Mouse (Mus musculus) CH12.LX (cell line): ENCODE data around the gene Zfp747. TPM values are rescaled to one million over a fixed set of nuclear protein-coding genes. Genes with fewer than 3 reads are reported as not detected.

Experiments
- DNase-seq: peaks from one replicate; pipeline ENCODE4 v3.0.0-alpha.2; 2013; ENCODE audit errors: extremely low read depth
- H3K27ac ChIP-seq: 2 replicates; pipeline ENCODE4 v1.5.1; 2012; ENCODE audit warnings: low read depth, mild to moderate bottlenecking, control low read depth, moderate library complexity; ENCODE audit not compliant: insufficient read depth
- H3K27me3 ChIP-seq: replicated peaks from 2 replicates; pipeline ENCODE3; 2012; ENCODE audit warnings: inconsistent platforms
- H3K36me3 ChIP-seq, 2 experiments: replicated peaks in 1 of 2; 2 replicates each; pipeline versions ENCODE3 to v1.6.1; 2012; ENCODE audit warnings: inconsistent platforms in 1 of 2, low read length in 1 of 2, mild to moderate bottlenecking in 1 of 2, mixed read lengths in 1 of 2, moderate library complexity in 1 of 2; ENCODE audit not compliant: control insufficient read depth in 1 of 2, insufficient read depth in 1 of 2
- H3K4me1 ChIP-seq, 2 experiments: 2 replicates each; pipeline ENCODE4 v1.6.1; 2012; ENCODE audit warnings: inconsistent platforms in 1 of 2, moderate library complexity in 1 of 2; ENCODE audit not compliant: insufficient read depth in 2 of 2, control insufficient read depth in 1 of 2
- H3K4me2 ChIP-seq: 2 replicates; pipeline ENCODE4 v1.6.1; 2012; ENCODE audit warnings: low read depth, mild to moderate bottlenecking, control low read depth; ENCODE audit not compliant: poor library complexity, insufficient read depth, severe bottlenecking
- H3K4me3 ChIP-seq, 3 experiments: fragments of 150-350 bp in 1 of 3; sonication (generic) in 1 of 3; replicated peaks in 1 of 3; 2 replicates each; pipeline versions ENCODE3 to v1.5.1; 2011 to 2012; ENCODE audit warnings: low read depth in 2 of 3, low read length in 2 of 3, mild to moderate bottlenecking in 2 of 3, moderate library complexity in 2 of 3, control low read depth in 1 of 3, improper control_type of control experiment in 1 of 3, inconsistent platforms in 1 of 3, mixed read lengths in 1 of 3; ENCODE audit not compliant: poor library complexity in 1 of 3
- H3K79me2 ChIP-seq: replicated peaks from 2 replicates; pipeline ENCODE4 v1.6.1; 2012; ENCODE audit warnings: mild to moderate bottlenecking, moderate library complexity; ENCODE audit not compliant: control insufficient read depth, poor library complexity, insufficient read depth, severe bottlenecking; ENCODE audit errors: extremely low read depth
- H3K9ac ChIP-seq: 2 replicates; pipeline ENCODE4 v1.6.1; 2012; ENCODE audit warnings: low read depth, mild to moderate bottlenecking, control low read depth, moderate library complexity; ENCODE audit not compliant: insufficient read depth
- H3K9me3 ChIP-seq: replicated peaks from 2 replicates; pipeline ENCODE3; 2012; ENCODE audit warnings: low read length, inconsistent platforms, mixed read lengths
- RCOR1 ChIP-seq: conservative IDR thresholded peaks from 2 replicates; pipeline ENCODE4 v1.6.1; 2012; ENCODE audit warnings: low read depth, mild to moderate bottlenecking, inconsistent platforms, low read length, improper control_type of control experiment
- dilution Hi-C: fragments of 300-500 bp; cut with MboI; formaldehyde crosslinking; loops from 2 replicates; pipeline ENCODE4 v1.14.3; 2020; ENCODE audit warnings: low sequenced_read_pairs; ENCODE audit not compliant: extremely low pct_unique_long_range_greater_than_20kb, extremely low pct_ligation_motif_present
- in situ Hi-C: fragments of 300-500 bp; cut with MboI; formaldehyde crosslinking; loops from 3 replicates; pipeline ENCODE4 v1.14.3; 2019; ENCODE audit warnings: low sequenced_read_pairs, low pct_ligation_motif_present, low pct_unique_long_range_greater_than_20kb, mixed read lengths
- polyA plus RNA-seq: library from polyadenylated mRNA; unstranded; fragments of >175 nt; gene quantifications from 2 replicates; pipeline ENCODE4 v1.2.1, GENCODE M21; 2012; ENCODE audit warnings: low read depth; ENCODE audit not compliant: insufficient read length
- total RNA-seq, 2 experiments: library from RNA; depleted of rRNA; stranded (reverse); fragments of 300-350 nt in 1 of 2; fragments of >200 nt in 1 of 2; gene quantifications; 2 replicates each; pipeline ENCODE4 v1.2.3; 2012 to 2014

Gene Zfp747
- total and polyA plus RNA-seq, 3 experiments: 7.2 to 8.2 (median 7.7) TPM

- Histone ChIP-seq H3K79me2 (no peaks in the 10 kb centered on the region), H3K9ac (no peak overlapping the region), H3K36me3 (peaks cover 85 to 97% of the 10 kb centered on the region in 2 experiments), H3K4me1 (no peaks in the 10 kb centered on the region), H3K4me3 (no peak overlapping the region), H3K27ac (no peak overlapping the region), H3K4me2 (no peak overlapping the region), H3K27me3 (no peaks in the 10 kb centered on the region), H3K9me3 (no peaks in the 10 kb centered on the region)
- in situ Hi-C loops: no loop called here
- no peak for TF ChIP-seq RCOR1
- DNase-seq: no peak
- dilution Hi-C loops: no loop called here
These were observed 50.9 kb downstream of the Zfp747 start for GRCm38 (mm10) chr7:127324944-127325343.

Other genes with a start within 250 kb of the Zfp747 start
Only the 20 nearest of the 25 such genes appear.
- 66.8 and 78.5 TPM in 2 replicates for gene Cd2bp2, start 180.0 kb downstream of the Zfp747 start, total RNA-seq (2012; rRNA removed)
- gene Cd2bp2, start 180.0 kb downstream of the Zfp747 start, total RNA-seq (2014; rRNA removed): 62.4 and 63.3 TPM in 2 replicates
- 57.4 and 72.8 TPM in 2 replicates for gene Cd2bp2, start 180.0 kb downstream of the Zfp747 start, polyA plus RNA-seq
- 25.9 and 28.0 TPM in 2 replicates for gene Tbc1d10b, start 167.6 kb downstream of the Zfp747 start, total RNA-seq (2012; rRNA removed)
- gene Tbc1d10b, start 167.6 kb downstream of the Zfp747 start, total RNA-seq (2014; rRNA removed): 17.9 and 18.2 TPM in 2 replicates
- 25.6 and 26.6 TPM in 2 replicates for gene Tbc1d10b, start 167.6 kb downstream of the Zfp747 start, polyA plus RNA-seq
- gene Mylpf, start 167.2 kb downstream of the Zfp747 start, total RNA-seq (2012; rRNA removed): 3.0 and 4.2 TPM in 2 replicates
- 0.49 and 3.2 TPM in 2 replicates for gene Mylpf, start 167.2 kb downstream of the Zfp747 start, total RNA-seq (2014; rRNA removed)
- 4.1 and 5.2 TPM in 2 replicates for gene Mylpf, start 167.2 kb downstream of the Zfp747 start, polyA plus RNA-seq
- gene Zfp553, start 143.0 kb downstream of the Zfp747 start, total RNA-seq (2012; rRNA removed): 17.4 and 18.8 TPM in 2 replicates
- 8.6 and 9.8 TPM in 2 replicates for gene Zfp553, start 143.0 kb downstream of the Zfp747 start, total RNA-seq (2014; rRNA removed)
- 15.0 and 15.2 TPM in 2 replicates for gene Zfp553, start 143.0 kb downstream of the Zfp747 start, polyA plus RNA-seq
- 73.8 and 92.3 TPM in 2 replicates for gene Sept1, start 142.9 kb downstream of the Zfp747 start, total RNA-seq (2012; rRNA removed)
- 42.1 and 42.7 TPM in 2 replicates for gene Sept1, start 142.9 kb downstream of the Zfp747 start, total RNA-seq (2014; rRNA removed)
- 147 and 171 TPM in 2 replicates for gene Sept1, start 142.9 kb downstream of the Zfp747 start, polyA plus RNA-seq
- gene Zfp771, start 131.8 kb downstream of the Zfp747 start, total RNA-seq (2012; rRNA removed): 26.5 and 29.8 TPM in 2 replicates
- 23.9 and 27.0 TPM in 2 replicates for gene Zfp771, start 131.8 kb downstream of the Zfp747 start, total RNA-seq (2014; rRNA removed)
- gene Zfp771, start 131.8 kb downstream of the Zfp747 start, polyA plus RNA-seq: 34.7 and 35.5 TPM in 2 replicates
- 296 and 352 TPM in 2 replicates for gene Dctpp1, start 115.3 kb downstream of the Zfp747 start, total RNA-seq (2012; rRNA removed)
- gene Dctpp1, start 115.3 kb downstream of the Zfp747 start, total RNA-seq (2014; rRNA removed): 197 and 221 TPM in 2 replicates
- gene Dctpp1, start 115.3 kb downstream of the Zfp747 start, polyA plus RNA-seq: 197 and 210 TPM in 2 replicates
- gene Sephs2, start 102.0 kb downstream of the Zfp747 start, total RNA-seq (2012; rRNA removed): 209 and 215 TPM in 2 replicates
- 203 and 223 TPM in 2 replicates for gene Sephs2, start 102.0 kb downstream of the Zfp747 start, total RNA-seq (2014; rRNA removed)
- gene Sephs2, start 102.0 kb downstream of the Zfp747 start, polyA plus RNA-seq: 158 and 159 TPM in 2 replicates
- 49.1 and 69.0 TPM in 2 replicates for gene Itgal, start 79.8 kb downstream of the Zfp747 start, total RNA-seq (2012; rRNA removed)
- gene Itgal, start 79.8 kb downstream of the Zfp747 start, total RNA-seq (2014; rRNA removed): 36.7 and 43.9 TPM in 2 replicates
- gene Itgal, start 79.8 kb downstream of the Zfp747 start, polyA plus RNA-seq: 164 and 177 TPM in 2 replicates
- 8.5 and 9.9 TPM in 2 replicates for gene Zfp768, start 30.5 kb downstream of the Zfp747 start, total RNA-seq (2012; rRNA removed)
- 4.3 and 5.0 TPM in 2 replicates for gene Zfp768, start 30.5 kb downstream of the Zfp747 start, total RNA-seq (2014; rRNA removed)
- gene Zfp768, start 30.5 kb downstream of the Zfp747 start, polyA plus RNA-seq: 6.4 and 6.6 TPM in 2 replicates
- 4.2 and 5.0 TPM in 2 replicates for gene 9130019O22Rik, start 11.1 kb upstream of the Zfp747 start, total RNA-seq (2012; rRNA removed)
- gene 9130019O22Rik, start 11.1 kb upstream of the Zfp747 start, total RNA-seq (2014; rRNA removed): 3.1 and 4.0 TPM in 2 replicates
- 2.7 and 3.3 TPM in 2 replicates for gene 9130019O22Rik, start 11.1 kb upstream of the Zfp747 start, polyA plus RNA-seq
- 5.4 and 8.9 TPM in 2 replicates for gene E430018J23Rik, start 17.6 kb upstream of the Zfp747 start, total RNA-seq (2012; rRNA removed)
- gene E430018J23Rik, start 17.6 kb upstream of the Zfp747 start, total RNA-seq (2014; rRNA removed): 8.3 and 9.2 TPM in 2 replicates
- 3.2 and 3.8 TPM in 2 replicates for gene E430018J23Rik, start 17.6 kb upstream of the Zfp747 start, polyA plus RNA-seq
- 7.5 and 8.1 TPM in 2 replicates for gene Zfp764, start 30.8 kb upstream of the Zfp747 start, total RNA-seq (2012; rRNA removed)
- gene Zfp764, start 30.8 kb upstream of the Zfp747 start, total RNA-seq (2014; rRNA removed): 8.4 TPM in 2 replicates
- 7.9 and 8.1 TPM in 2 replicates for gene Zfp764, start 30.8 kb upstream of the Zfp747 start, polyA plus RNA-seq
- gene Zfp688, start 46.0 kb upstream of the Zfp747 start, total RNA-seq (2012; rRNA removed): 15.8 and 18.7 TPM in 2 replicates
- 12.3 and 12.4 TPM in 2 replicates for gene Zfp688, start 46.0 kb upstream of the Zfp747 start, total RNA-seq (2014; rRNA removed)
- 16.1 and 21.3 TPM in 2 replicates for gene Zfp688, start 46.0 kb upstream of the Zfp747 start, polyA plus RNA-seq
- gene Zfp689, start 73.1 kb upstream of the Zfp747 start, total RNA-seq (2012; rRNA removed): 3.4 and 3.6 TPM in 2 replicates
- 1.8 and 2.3 TPM in 2 replicates for gene Zfp689, start 73.1 kb upstream of the Zfp747 start, total RNA-seq (2014; rRNA removed)
- gene Zfp689, start 73.1 kb upstream of the Zfp747 start, polyA plus RNA-seq: 3.2 and 4.6 TPM in 2 replicates
- 10.4 and 11.3 TPM in 2 replicates for gene Prr14, start 83.6 kb upstream of the Zfp747 start, total RNA-seq (2012; rRNA removed)
- 6.7 and 7.6 TPM in 2 replicates for gene Prr14, start 83.6 kb upstream of the Zfp747 start, total RNA-seq (2014; rRNA removed)
- gene Prr14, start 83.6 kb upstream of the Zfp747 start, polyA plus RNA-seq: 26.2 and 31.3 TPM in 2 replicates
- 14.4 and 15.4 TPM in 2 replicates for gene Fbrs, start 103.1 kb upstream of the Zfp747 start, total RNA-seq (2012; rRNA removed)
- 5.6 and 6.7 TPM in 2 replicates for gene Fbrs, start 103.1 kb upstream of the Zfp747 start, total RNA-seq (2014; rRNA removed)
- 63.9 and 66.7 TPM in 2 replicates for gene Fbrs, start 103.1 kb upstream of the Zfp747 start, polyA plus RNA-seq
- 18.5 and 19.9 TPM in 2 replicates for gene Srcap, start 135.9 kb upstream of the Zfp747 start, total RNA-seq (2012; rRNA removed)
- 3.4 and 4.1 TPM in 2 replicates for gene Srcap, start 135.9 kb upstream of the Zfp747 start, total RNA-seq (2014; rRNA removed)
- 22.2 and 28.1 TPM in 2 replicates for gene Srcap, start 135.9 kb upstream of the Zfp747 start, polyA plus RNA-seq
- 12.0 and 12.7 TPM in 2 replicates for gene Gm42715, start 143.5 kb upstream of the Zfp747 start, total RNA-seq (2012; rRNA removed)
- gene Gm42715, start 143.5 kb upstream of the Zfp747 start, total RNA-seq (2014; rRNA removed): 2.0 and 5.8 TPM in 2 replicates
- 13.6 and 14.1 TPM in 2 replicates for gene Gm42715, start 143.5 kb upstream of the Zfp747 start, polyA plus RNA-seq
- 0.93 TPM in 1 of 2 replicates, not detected in the other for gene Tmem265, start 185.3 kb upstream of the Zfp747 start, total RNA-seq (2012; rRNA removed)
- 2.3 and 3.0 TPM in 2 replicates for gene Tmem265, start 185.3 kb upstream of the Zfp747 start, total RNA-seq (2014; rRNA removed)
- gene Tmem265, start 185.3 kb upstream of the Zfp747 start, polyA plus RNA-seq: not detected in 2 replicates